Mouse (Mus musculus): Measurements from ENCODE around the gene Adgra1.

DNA sequence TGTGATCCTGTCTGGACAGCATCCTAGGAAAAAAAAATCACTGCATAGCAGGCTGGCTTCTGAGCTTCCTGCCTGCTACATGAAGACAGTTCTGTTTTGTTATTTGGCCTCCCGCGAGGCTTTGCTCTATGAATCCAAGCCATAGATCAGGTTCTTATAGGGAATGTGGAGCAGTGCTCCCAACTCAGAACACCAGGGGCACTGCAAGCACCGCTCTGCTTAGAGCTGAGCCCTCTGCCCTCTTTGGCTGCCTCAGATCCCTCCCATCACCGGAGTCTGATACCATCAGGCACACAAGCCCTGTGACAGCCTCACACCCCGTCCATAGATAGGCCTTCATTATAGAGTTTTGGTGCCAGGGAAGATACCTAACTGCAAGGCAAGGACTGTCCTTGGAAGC lies 9.2 kb downstream of the Adgra1 start:
- TF ChIP-seq CTCF (IDR thresholded peaks at IDR 0.05; ENCODE audit: borderline replicate concordance, insufficient read depth, low read depth, low read length) = peak; percentile 23; the same call in 1 of the 2 replicates
- no peak for TF ChIP-seq POLR2A (IDR thresholded peaks at IDR 0.05; ENCODE audit: borderline replicate concordance, insufficient read depth, low read length)

Data from cerebellum, adult 2 months (tissue).